Mouse (Mus musculus) myocyte (in vitro differentiated cells): ENCODE measurements around the gene Smc6.

ENCODE experiments used
- MYOD1 ChIP-seq, 3 experiments: IDR thresholded peaks; one replicate each; pipeline ENCODE4 v1.6.1; 2011; ENCODE audit warnings: control low read depth in 2 of 3, low read depth in 2 of 3, mild to moderate bottlenecking in 2 of 3, moderate library complexity in 1 of 3; ENCODE audit not compliant: insufficient read length in 2 of 3, control insufficient read depth in 1 of 3
- POLR2A ChIP-seq: IDR thresholded peaks from one replicate; pipeline ENCODE4 v1.6.1; 2011; ENCODE audit warnings: low read depth, mild to moderate bottlenecking, control low read depth, moderate library complexity; ENCODE audit not compliant: insufficient read length
- TCF12 ChIP-seq: IDR thresholded peaks from one replicate; pipeline ENCODE4 v1.6.1; 2011; ENCODE audit warnings: mild to moderate bottlenecking, control low read depth; ENCODE audit not compliant: poor library complexity, insufficient read depth, severe bottlenecking

GRCm38 (mm10) chr12:11222566-11222965 lies 43.1 kb upstream of the Smc6 start:
- TF ChIP-seq TCF12 (no peak), POLR2A (no peak), MYOD1 (IDR thresholded peaks at IDR 0.05; ENCODE audit: control insufficient read depth in 1 of 3, insufficient read length in 2 of 3, low read depth in 2 of 3) (no peak)
